Mouse (Mus musculus) stomach, embryonic 14.5 days (tissue): Measurements from ENCODE around the gene Yipf6. TPM values are rescaled to one million over a fixed set of nuclear protein-coding genes. Genes with fewer than 3 reads are reported as not detected.
"Not testable (repeated sequence)": the region's sequence is repeated elsewhere in the genome, so short reads cannot be mapped to it uniquely, and the experiment has no call there.

ENCODE experiments used
- ATAC-seq: fragments of 200-750 bp; cut with Nextera tagmentation; 2 replicates; pipeline ENCODE4 v1.8.0; 2017; ENCODE audit warnings: low read depth, moderate TSS enrichment; ENCODE audit not compliant: insufficient number of reproducible peaks, insufficient read depth, low FRiP score
- H3K27ac ChIP-seq: fragments of 300-500 bp; sonication (generic); 2 replicates; pipeline ENCODE4 v1.5.1; 2014; ENCODE audit warnings: mild to moderate bottlenecking, low read length, moderate library complexity, mixed read lengths
- H3K27me3 ChIP-seq: fragments of 300-500 bp; sonication (generic); 2 replicates; pipeline ENCODE4 v1.6.1; 2014; ENCODE audit warnings: low read length, control low read depth, mixed read lengths; ENCODE audit not compliant: control insufficient read depth, insufficient read depth
- H3K36me3 ChIP-seq: fragments of 300-500 bp; sonication (generic); 2 replicates; pipeline ENCODE4 v1.6.1; 2014; ENCODE audit warnings: mild to moderate bottlenecking, control low read depth, low read length, moderate library complexity, mixed read lengths; ENCODE audit not compliant: control insufficient read depth, insufficient read depth
- H3K4me1 ChIP-seq: fragments of 300-500 bp; sonication (generic); 2 replicates; pipeline ENCODE4 v1.6.1; 2014; ENCODE audit warnings: low read length, control low read depth, mixed read lengths; ENCODE audit not compliant: control insufficient read depth, insufficient read depth
- H3K4me2 ChIP-seq: fragments of 300-500 bp; sonication (generic); replicated peaks from 2 replicates; pipeline ENCODE4 v1.6.1; 2014; ENCODE audit warnings: low read depth, low read length, control low read depth
- H3K4me3 ChIP-seq: fragments of 300-500 bp; sonication (generic); 2 replicates; pipeline ENCODE4 v1.5.1; 2014; ENCODE audit warnings: low read depth, low read length, control low read depth
- H3K9ac ChIP-seq: fragments of 300-500 bp; sonication (generic); replicated peaks from 2 replicates; pipeline ENCODE4 v1.6.1; 2014; ENCODE audit warnings: low read depth, mild to moderate bottlenecking, control low read depth, low read length, moderate library complexity, mixed read lengths
- H3K9me3 ChIP-seq: fragments of 300-500 bp; sonication (generic); 2 replicates; pipeline ENCODE4 v1.6.1; 2016; ENCODE audit warnings: low read depth, low read length, control low read depth; ENCODE audit not compliant: control insufficient read depth
- WGBS: fragments of 180-500 bp; shearing (Covaris S2); extraction: QIAGEN DNeasy Blood & Tissue Kit; methylation state at CpG from one replicate; pipeline ENCODE4 v1.1.7; 2014; 5-methylcytosine and 5-hydroxymethylcytosine counted together
- polyA plus RNA-seq: library from polyadenylated mRNA; unstranded; fragments of >200 nt; fragmentation: Nextera tagmentation; extraction: Ambion mirVana; gene quantifications from 2 replicates; pipeline ENCODE4 v1.2.1, GENCODE M21; 2014

Yipf6 gene
- polyA plus RNA-seq, 1 experiment from 2014 or later, result 24.7 TPM

DNA sequence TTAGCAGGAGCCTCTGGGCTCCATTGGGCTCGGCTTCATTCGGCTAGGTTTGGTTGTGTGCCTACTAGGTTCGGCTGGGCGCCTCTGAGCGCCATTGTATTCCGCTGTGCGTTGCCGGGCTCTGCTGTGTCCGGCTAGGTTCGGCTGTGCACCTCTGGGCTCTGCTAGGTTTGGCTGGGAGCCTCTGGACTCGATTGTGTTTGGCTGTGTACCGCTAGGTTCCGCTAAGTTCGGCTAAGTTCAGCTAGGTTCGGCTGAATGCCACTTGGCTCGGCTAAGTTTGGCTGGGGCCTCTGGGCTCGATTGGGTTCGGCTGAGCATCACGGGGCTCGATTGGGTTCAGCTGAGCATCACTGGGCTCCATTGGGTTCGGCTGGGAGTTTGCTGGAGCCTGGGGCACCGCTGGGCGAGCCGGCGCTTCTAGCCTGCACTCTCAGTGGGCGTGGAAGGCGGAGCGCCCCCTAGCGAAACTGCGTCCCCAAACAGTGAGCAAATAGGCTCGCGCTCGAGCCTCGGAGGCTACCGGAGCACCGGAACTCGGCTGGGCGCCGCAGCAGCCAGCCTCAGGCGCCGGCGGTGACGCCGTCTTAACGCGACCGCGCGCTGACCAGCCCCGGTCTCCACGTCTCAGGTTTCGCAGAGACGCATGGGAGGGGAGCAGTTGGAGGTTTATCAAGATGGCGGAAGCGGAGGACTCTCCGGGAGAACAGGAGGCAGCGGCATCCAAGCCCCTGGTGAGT lies 1.6 kb downstream of the Yipf6 start:
- no peaks in the 10 kb centered on the region for H3K9me3 ChIP-seq
- no peaks in the 10 kb centered on the region for H3K4me1 ChIP-seq
- H3K4me3 ChIP-seq, result peak overlapping the region; percentile 52
- WGBS, result 22% methylated on average over 54 of the region's 57 CpGs
- ATAC-seq, result peak; percentile 89
- peak overlapping the region; percentile 48 for H3K9ac ChIP-seq
- peak overlapping the region; percentile 96 for H3K27ac ChIP-seq
- no peaks in the 10 kb centered on the region for H3K36me3 ChIP-seq
- peak overlapping the region; percentile 46 for H3K4me2 ChIP-seq
- no peaks in the 10 kb centered on the region for H3K27me3 ChIP-seq

DNA sequence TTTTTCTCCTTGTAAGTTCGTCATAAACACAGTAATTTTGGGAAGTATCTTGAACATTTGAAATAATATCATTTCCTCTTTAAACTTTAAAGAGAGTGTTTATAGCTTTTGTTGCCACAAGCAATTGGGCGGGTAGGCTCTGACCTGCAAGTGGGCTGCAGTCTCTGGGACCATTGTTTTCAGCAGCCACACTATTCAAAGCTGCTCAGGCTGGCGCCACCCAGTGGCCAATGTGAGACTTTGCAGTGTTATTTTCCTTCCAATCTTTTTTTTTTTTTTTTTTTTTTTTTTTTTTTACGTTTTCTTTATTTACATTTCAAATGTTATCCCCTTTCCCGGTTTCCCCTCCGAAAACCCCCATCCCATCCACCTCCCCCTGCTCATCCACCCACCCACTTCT lies 17.8 kb downstream of the Yipf6 start:
- Histone ChIP-seq H3K36me3 (no peaks in the 10 kb centered on the region), H3K4me1 (no peaks in the 10 kb centered on the region), H3K27me3 (no peaks in the 10 kb centered on the region), H3K27ac (no peak overlapping the region), H3K4me2 (no peak overlapping the region), H3K9ac (no peak overlapping the region), H3K9me3 (no peaks in the 10 kb centered on the region), H3K4me3 (no peak overlapping the region)
- ATAC-seq, result no peak
- WGBS, result 25% methylated on average over 6 of the region's 6 CpGs

DNA sequence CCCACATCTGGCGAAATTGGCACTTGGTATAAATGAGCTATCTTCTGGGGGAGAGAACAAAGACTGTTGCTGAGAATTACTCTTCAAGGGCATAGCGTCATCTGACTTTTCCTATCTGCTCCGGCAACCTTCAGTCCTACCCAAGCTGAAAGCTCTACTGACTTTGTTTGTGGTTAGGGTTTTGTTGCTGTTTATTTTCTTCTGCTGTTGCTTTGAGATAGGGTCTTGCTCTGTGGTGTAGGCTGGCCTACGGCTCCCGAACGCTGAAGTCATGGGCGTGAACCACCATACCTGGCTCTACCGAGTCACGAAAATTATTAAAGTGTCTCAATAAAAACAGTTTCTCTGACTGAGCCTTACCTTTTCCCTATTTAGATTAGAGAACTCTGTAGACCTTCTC lies 22.2 kb downstream of the Yipf6 start:
- H3K4me1 ChIP-seq, result no peaks in the 10 kb centered on the region
- no peak overlapping the region for H3K4me2 ChIP-seq
- no peaks in the 10 kb centered on the region for H3K9me3 ChIP-seq
- H3K4me3 ChIP-seq, result no peak overlapping the region
- ATAC-seq, result no peak
- no peaks in the 10 kb centered on the region for H3K27me3 ChIP-seq
- no peaks in the 10 kb centered on the region for H3K36me3 ChIP-seq
- 86% methylated on average over 9 of the region's 9 CpGs for WGBS
- no peak overlapping the region for H3K27ac ChIP-seq
- no peak overlapping the region for H3K9ac ChIP-seq

DNA sequence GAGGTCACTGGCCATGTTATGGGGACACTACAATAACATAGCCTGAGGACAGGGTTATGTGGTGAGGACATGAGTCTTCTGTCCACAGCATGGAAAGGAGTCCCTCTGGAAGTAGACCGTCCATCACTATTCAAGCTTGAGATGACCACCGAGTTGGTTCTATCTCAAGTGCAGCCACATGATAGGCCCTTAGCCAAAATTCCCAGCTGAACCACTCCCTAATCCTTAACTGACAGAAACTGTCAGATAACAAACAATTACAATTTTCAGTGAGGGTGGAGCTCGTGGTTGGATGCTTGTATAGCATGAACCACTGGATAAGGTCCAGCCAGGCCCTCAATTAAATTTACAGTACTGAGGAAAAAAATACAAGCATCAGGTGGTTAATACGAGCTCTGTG lies 22.9 kb downstream of the Yipf6 start:
- H3K4me3 ChIP-seq, result no peak overlapping the region
- no peaks in the 10 kb centered on the region for H3K27me3 ChIP-seq
- no peak overlapping the region for H3K9ac ChIP-seq
- no peaks in the 10 kb centered on the region for H3K9me3 ChIP-seq
- H3K4me2 ChIP-seq, result no peak overlapping the region
- 70% methylated on average over 4 of the region's 4 CpGs for WGBS
- H3K27ac ChIP-seq, result no peak overlapping the region
- no peaks in the 10 kb centered on the region for H3K4me1 ChIP-seq
- H3K36me3 ChIP-seq, result no peaks in the 10 kb centered on the region
- ATAC-seq, result no peak

DNA sequence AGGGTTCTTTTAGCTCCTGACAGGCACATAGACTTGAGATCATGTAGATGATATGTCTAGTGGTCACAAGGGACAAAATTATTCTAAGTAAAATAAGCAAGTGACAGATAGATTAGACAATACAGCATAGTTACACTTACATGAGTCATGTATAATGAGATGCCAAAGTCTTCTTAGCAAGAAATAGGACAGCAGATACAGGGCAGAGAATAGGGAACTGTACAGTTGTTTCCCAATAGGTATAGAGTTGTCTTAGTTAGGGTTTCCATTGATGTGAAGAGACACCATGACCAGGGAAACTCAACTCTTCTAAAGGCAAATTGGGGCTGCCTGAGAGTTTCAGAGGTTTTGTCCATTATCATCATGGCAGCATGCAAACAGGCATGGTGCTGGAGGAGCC lies 27.6 kb downstream of the Yipf6 start:
- Histone ChIP-seq H3K36me3 (no peaks in the 10 kb centered on the region), H3K9ac (no peak overlapping the region), H3K27ac (no peak overlapping the region), H3K4me1 (no peaks in the 10 kb centered on the region), H3K9me3 (no peaks in the 10 kb centered on the region), H3K4me2 (no peak overlapping the region), H3K27me3 (no peaks in the 10 kb centered on the region), H3K4me3 (no peak overlapping the region)
- ATAC-seq, result no peak

DNA sequence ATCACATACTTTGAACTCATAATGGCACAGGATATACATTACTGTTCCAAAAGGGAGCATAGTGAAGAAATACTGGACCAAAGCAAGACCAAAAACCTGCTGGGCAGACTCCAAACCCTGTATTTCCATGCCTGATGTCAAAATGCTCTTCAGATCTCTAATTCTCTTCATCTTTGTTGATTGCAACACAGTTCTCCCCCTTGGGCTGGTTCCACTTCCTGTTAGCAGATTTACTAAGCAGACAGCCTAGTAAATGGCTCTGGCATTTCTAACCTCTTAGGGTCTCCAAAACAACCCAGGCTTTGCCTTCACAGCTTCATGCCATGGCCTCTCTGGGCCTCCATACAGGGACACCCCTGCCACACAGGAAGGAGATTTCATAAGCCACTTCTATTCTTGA lies 28.4 kb downstream of the Yipf6 start:
- no peaks in the 10 kb centered on the region for H3K9me3 ChIP-seq
- no peak overlapping the region for H3K4me3 ChIP-seq
- no peak overlapping the region for H3K4me2 ChIP-seq
- no peak for ATAC-seq
- H3K4me1 ChIP-seq, result no peaks in the 10 kb centered on the region
- H3K27ac ChIP-seq, result no peak overlapping the region
- H3K9ac ChIP-seq, result no peak overlapping the region
- H3K36me3 ChIP-seq, result no peaks in the 10 kb centered on the region
- no peaks in the 10 kb centered on the region for H3K27me3 ChIP-seq

DNA sequence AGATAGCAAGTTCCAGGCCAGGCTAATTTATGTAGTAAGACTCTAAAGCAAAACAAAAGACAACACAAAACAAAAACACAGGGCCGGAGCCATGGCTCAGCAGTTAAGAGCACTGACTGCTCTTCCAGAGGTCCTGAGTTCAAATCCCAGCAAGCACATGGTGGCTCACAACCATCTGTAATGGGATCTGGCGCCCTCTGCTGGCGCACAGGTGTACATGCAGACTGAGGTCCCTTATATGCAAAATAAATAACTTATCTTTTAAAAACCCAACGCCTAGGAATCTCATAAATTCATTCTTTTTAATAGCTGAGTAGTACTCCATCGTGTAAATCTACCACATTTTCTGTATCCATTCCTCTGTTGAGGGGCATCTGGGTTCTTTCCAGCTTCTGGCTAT lies 50.5 kb downstream of the Yipf6 start:
- not testable (repeated sequence) for H3K4me1 ChIP-seq, H3K27ac ChIP-seq, H3K9me3 ChIP-seq, H3K9ac ChIP-seq, H3K4me2 ChIP-seq, H3K4me3 ChIP-seq, H3K27me3 ChIP-seq, ATAC-seq, H3K36me3 ChIP-seq
- WGBS, result 52% methylated on average over 5 of the region's 5 CpGs

DNA sequence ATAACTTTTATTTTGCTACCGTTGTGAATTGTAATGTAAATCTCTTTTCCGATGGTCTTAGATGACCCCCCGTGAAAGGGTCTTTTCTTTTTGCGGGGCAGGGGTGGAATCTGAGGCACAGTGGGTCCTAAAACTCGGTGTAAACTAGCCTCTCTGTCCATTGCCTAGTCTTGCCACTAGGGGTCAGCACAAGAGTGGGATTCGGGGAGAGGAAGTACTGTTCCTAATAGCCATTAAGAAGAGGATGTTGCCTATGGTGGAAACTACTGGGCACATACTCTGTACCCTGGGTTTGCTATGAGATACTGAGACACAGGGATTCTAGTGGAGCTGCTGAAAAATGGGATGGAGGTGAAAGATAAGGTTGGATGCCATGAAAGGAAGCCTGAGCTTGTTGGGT lies 53.5 kb downstream of the Yipf6 start:
- 0 out of 2 replicates have a peak, but pooled peaks cover 4% of the 10 kb centered on the region for H3K27me3 ChIP-seq
- no peaks in the 10 kb centered on the region for H3K36me3 ChIP-seq
- H3K4me3 ChIP-seq, result no peak overlapping the region
- 44% methylated on average over 6 of the region's 6 CpGs for WGBS
- no peaks in the 10 kb centered on the region for H3K4me1 ChIP-seq
- no peak overlapping the region for H3K9ac ChIP-seq
- no peak overlapping the region for H3K27ac ChIP-seq
- H3K9me3 ChIP-seq, result no peaks in the 10 kb centered on the region
- no peak overlapping the region for H3K4me2 ChIP-seq
- ATAC-seq, result no peak
